Mouse (Mus musculus): Measurements from ENCODE around the gene Sigmar1. TPM values are rescaled to one million over a fixed set of nuclear protein-coding genes. Genes with fewer than 3 reads are reported as not detected.
A peak's percentile ranks its signal among the peaks of the same experiment; 100 is the strongest.
"Not testable (repeated sequence)": the region's sequence is repeated elsewhere in the genome, so short reads cannot be mapped to it uniquely, and the experiment has no call there.

Sigmar1 gene
- polyA plus RNA-seq, 1 experiment from 2014 or later = 70.8 TPM

GRCm38 (mm10) chr4:41773502-41773901 lies 17.5 kb upstream of the Sigmar1 start:
- H3K4me1 ChIP-seq (ENCODE audit: control insufficient read depth, insufficient read depth, low read length); H3K36me3 ChIP-seq (ENCODE audit: control insufficient read depth, insufficient read depth, low read length); H3K27me3 ChIP-seq (ENCODE audit: control insufficient read depth, insufficient read depth, low read length); H3K9me3 ChIP-seq (ENCODE audit: control insufficient read depth, low read length); ATAC-seq (ENCODE audit: low FRiP score); H3K27ac ChIP-seq (ENCODE audit: low read depth, low read length): not testable (repeated sequence)
- peak overlapping the region; percentile 40 for H3K4me2 ChIP-seq
- 0% methylated on average over 22 of the region's 25 CpGs for WGBS
- DNase-seq (ENCODE audit: low spot score, missing footprints) = peak; percentile 84
- peak overlapping the region; percentile 38; the same call in 1 of the 2 replicates for H3K9ac ChIP-seq (ENCODE audit: low read length)
- peak overlapping the region; percentile 34 for H3K4me3 ChIP-seq (ENCODE audit: low read depth, low read length)

- H3K27ac ChIP-seq (ENCODE audit: low read depth, low read length); H3K27me3 ChIP-seq (ENCODE audit: control insufficient read depth, insufficient read depth, low read length); DNase-seq (ENCODE audit: low spot score, missing footprints); H3K9ac ChIP-seq (ENCODE audit: low read length); H3K4me1 ChIP-seq (ENCODE audit: control insufficient read depth, insufficient read depth, low read length); H3K9me3 ChIP-seq (ENCODE audit: control insufficient read depth, low read length); ATAC-seq (ENCODE audit: low FRiP score); H3K36me3 ChIP-seq (ENCODE audit: control insufficient read depth, insufficient read depth, low read length): not testable (repeated sequence)
- peak overlapping the region; percentile 15; the same call in 1 of the 2 replicates for H3K4me3 ChIP-seq (ENCODE audit: low read depth, low read length)
- peak overlapping the region; percentile 34 for H3K4me2 ChIP-seq
- 5% methylated on average over 8 of the region's 16 CpGs for WGBS
Measured at GRCm38 (mm10) chr4:41772946-41773345, 17.0 kb upstream of the Sigmar1 start.

- H3K27ac ChIP-seq (ENCODE audit: low read depth, low read length); DNase-seq (ENCODE audit: low spot score, missing footprints); H3K4me1 ChIP-seq (ENCODE audit: control insufficient read depth, insufficient read depth, low read length); H3K36me3 ChIP-seq (ENCODE audit: control insufficient read depth, insufficient read depth, low read length); H3K9me3 ChIP-seq (ENCODE audit: control insufficient read depth, low read length); H3K4me3 ChIP-seq (ENCODE audit: low read depth, low read length); H3K4me2 ChIP-seq; ATAC-seq (ENCODE audit: low FRiP score); H3K27me3 ChIP-seq (ENCODE audit: control insufficient read depth, insufficient read depth, low read length); H3K9ac ChIP-seq (ENCODE audit: low read length): not testable (repeated sequence)
- 86% methylated on average over 10 of the region's 10 CpGs for WGBS
Measured at GRCm38 (mm10) chr4:41767301-41767700, 11.3 kb upstream of the Sigmar1 start.

GRCm38 (mm10) chr4:41763176-41763575 lies 7.2 kb upstream of the Sigmar1 start:
- not testable (repeated sequence) for H3K4me3 ChIP-seq (ENCODE audit: low read depth, low read length); H3K27me3 ChIP-seq (ENCODE audit: control insufficient read depth, insufficient read depth, low read length); DNase-seq (ENCODE audit: low spot score, missing footprints); H3K9ac ChIP-seq (ENCODE audit: low read length); ATAC-seq (ENCODE audit: low FRiP score); H3K4me2 ChIP-seq; H3K9me3 ChIP-seq (ENCODE audit: control insufficient read depth, low read length); H3K36me3 ChIP-seq (ENCODE audit: control insufficient read depth, insufficient read depth, low read length); H3K27ac ChIP-seq (ENCODE audit: low read depth, low read length)
- 84% methylated on average over 4 of the region's 6 CpGs for WGBS
- H3K4me1 ChIP-seq (ENCODE audit: control insufficient read depth, insufficient read depth, low read length) = peaks cover 23% of the 10 kb centered on the region

GRCm38 (mm10) chr4:41762688-41763114 lies 6.7 kb upstream of the Sigmar1 start:
- H3K4me3 ChIP-seq (ENCODE audit: low read depth, low read length); ATAC-seq (ENCODE audit: low FRiP score); H3K27me3 ChIP-seq (ENCODE audit: control insufficient read depth, insufficient read depth, low read length); H3K4me2 ChIP-seq; H3K9ac ChIP-seq (ENCODE audit: low read length); H3K36me3 ChIP-seq (ENCODE audit: control insufficient read depth, insufficient read depth, low read length); H3K9me3 ChIP-seq (ENCODE audit: control insufficient read depth, low read length); H3K27ac ChIP-seq (ENCODE audit: low read depth, low read length); DNase-seq (ENCODE audit: low spot score, missing footprints): not testable (repeated sequence)
- 45% methylated on average over 8 of the region's 8 CpGs for WGBS
- peaks cover 23% of the 10 kb centered on the region for H3K4me1 ChIP-seq (ENCODE audit: control insufficient read depth, insufficient read depth, low read length)

- WGBS = 34% methylated on average over 8 of the region's 8 CpGs
- ATAC-seq (ENCODE audit: low FRiP score) = no peak
- peak; percentile 81 for DNase-seq (ENCODE audit: low spot score, missing footprints)
- no peaks in the 10 kb centered on the region for H3K27me3 ChIP-seq (ENCODE audit: control insufficient read depth, insufficient read depth, low read length)
- no peak overlapping the region for H3K4me3 ChIP-seq (ENCODE audit: low read depth, low read length)
- H3K36me3 ChIP-seq (ENCODE audit: control insufficient read depth, insufficient read depth, low read length) = no peaks in the 10 kb centered on the region
- no peaks in the 10 kb centered on the region for H3K9me3 ChIP-seq (ENCODE audit: control insufficient read depth, low read length)
- H3K27ac ChIP-seq (ENCODE audit: low read depth, low read length) = no peak overlapping the region
- H3K9ac ChIP-seq (ENCODE audit: low read length) = no peak overlapping the region
- peaks cover 23% of the 10 kb centered on the region for H3K4me1 ChIP-seq (ENCODE audit: control insufficient read depth, insufficient read depth, low read length)
- H3K4me2 ChIP-seq = 0 out of 2 replicates have a peak overlapping the region, but pooled peaks have one; percentile 11
Measured at GRCm38 (mm10) chr4:41762099-41762687, 6.2 kb upstream of the Sigmar1 start.

- no peak overlapping the region; the same call in 1 of the 2 replicates for H3K27ac ChIP-seq (ENCODE audit: low read depth, low read length)
- no peaks in the 10 kb centered on the region for H3K36me3 ChIP-seq (ENCODE audit: control insufficient read depth, insufficient read depth, low read length)
- ATAC-seq (ENCODE audit: low FRiP score) = no peak
- no peak overlapping the region for H3K4me2 ChIP-seq
- H3K9ac ChIP-seq (ENCODE audit: low read length) = no peak overlapping the region
- DNase-seq (ENCODE audit: low spot score, missing footprints) = no peak
- H3K4me1 ChIP-seq (ENCODE audit: control insufficient read depth, insufficient read depth, low read length) = peaks cover 23% of the 10 kb centered on the region
- H3K4me3 ChIP-seq (ENCODE audit: low read depth, low read length) = no peak overlapping the region
- H3K27me3 ChIP-seq (ENCODE audit: control insufficient read depth, insufficient read depth, low read length) = no peaks in the 10 kb centered on the region
- H3K9me3 ChIP-seq (ENCODE audit: control insufficient read depth, low read length) = no peaks in the 10 kb centered on the region
Measured at GRCm38 (mm10) chr4:41761680-41762079, 5.7 kb upstream of the Sigmar1 start.

GRCm38 (mm10) chr4:41760911-41761310 lies 5.0 kb upstream of the Sigmar1 start:
- WGBS = 90% methylated on average over 4 of the region's 4 CpGs
- H3K4me3 ChIP-seq (ENCODE audit: low read depth, low read length) = peak overlapping the region; percentile 30
- H3K9me3 ChIP-seq (ENCODE audit: control insufficient read depth, low read length) = no peaks in the 10 kb centered on the region
- 0 out of 2 replicates have a peak, but pooled peaks have one; percentile 15 for ATAC-seq (ENCODE audit: low FRiP score)
- H3K27me3 ChIP-seq (ENCODE audit: control insufficient read depth, insufficient read depth, low read length) = no peaks in the 10 kb centered on the region
- H3K4me2 ChIP-seq = peak overlapping the region; percentile 55
- H3K27ac ChIP-seq (ENCODE audit: low read depth, low read length) = no peak overlapping the region
- H3K4me1 ChIP-seq (ENCODE audit: control insufficient read depth, insufficient read depth, low read length) = peaks cover 23% of the 10 kb centered on the region
- no peaks in the 10 kb centered on the region for H3K36me3 ChIP-seq (ENCODE audit: control insufficient read depth, insufficient read depth, low read length)
- peak overlapping the region; percentile 41 for H3K9ac ChIP-seq (ENCODE audit: low read length)
- DNase-seq (ENCODE audit: low spot score, missing footprints) = no peak

GRCm38 (mm10) chr4:41760288-41760721 lies 4.3 kb upstream of the Sigmar1 start:
- Histone ChIP-seq H3K9me3 (ENCODE audit: control insufficient read depth, low read length) (no peaks in the 10 kb centered on the region), H3K27ac (ENCODE audit: low read depth, low read length) (peak overlapping the region; percentile 40; the same call in 1 of the 2 replicates), H3K4me2 (peak overlapping the region; percentile 55), H3K4me1 (ENCODE audit: control insufficient read depth, insufficient read depth, low read length) (peaks cover 23% of the 10 kb centered on the region), H3K4me3 (ENCODE audit: low read depth, low read length) (peak overlapping the region; percentile 30), H3K36me3 (ENCODE audit: control insufficient read depth, insufficient read depth, low read length) (no peaks in the 10 kb centered on the region), H3K9ac (ENCODE audit: low read length) (peak overlapping the region; percentile 41), H3K27me3 (ENCODE audit: control insufficient read depth, insufficient read depth, low read length) (no peaks in the 10 kb centered on the region)
- ATAC-seq (ENCODE audit: low FRiP score) (peak; percentile 91), DNase-seq (ENCODE audit: low spot score, missing footprints) (peak; percentile 97)
- WGBS = 0% methylated on average over 13 of the region's 15 CpGs
